Mouse (Mus musculus) cortical plate, adult 2 months (tissue): ENCODE measurements around the gene Phldb3.

Experiments used
- CTCF ChIP-seq: fragments of 200-500 bp; IDR thresholded peaks from 2 replicates; pipeline ENCODE4 v1.5.1; 2011; ENCODE audit warnings: mild to moderate bottlenecking, control low read depth, low read length; ENCODE audit not compliant: insufficient read depth; ENCODE audit errors: extremely low read depth
- POLR2A ChIP-seq: fragments of 200-500 bp; IDR thresholded peaks from 2 replicates; pipeline ENCODE4 v1.6.1; 2011; ENCODE audit warnings: mild to moderate bottlenecking, low read length, control low read depth; ENCODE audit not compliant: insufficient read depth; ENCODE audit errors: extremely low read depth

GRCm38 (mm10) chr7:24588336-24588735 is 22.2 kb upstream of the Phldb3 start:
- TF ChIP-seq POLR2A (no peak), CTCF (no peak)
